Mouse (Mus musculus): ENCODE data around the gene Lipt1. TPM values are rescaled to one million over a fixed set of nuclear protein-coding genes. Genes with fewer than 3 reads are reported as not detected.

Gene Lipt1
- total and polyA plus RNA-seq, 3 experiments: 7.5 to 13.2 (median 7.9) TPM

GRCm38 (mm10) chr1:37922536-37922935, 51.0 kb downstream of the Lipt1 start:
- Histone ChIP-seq H3K4me1 (ENCODE audit: control insufficient read depth in 1 of 2, insufficient read depth in 2 of 2) (peaks cover 4 to 7% of the 10 kb centered on the region in 2 experiments; a peak in 1 of 4 replicates), H3K79me2 (replicated peaks; ENCODE audit: control insufficient read depth, extremely low read depth, insufficient read depth, poor library complexity, severe bottlenecking) (no peaks in the 10 kb centered on the region), H3K27me3 (replicated peaks) (no peaks in the 10 kb centered on the region), H3K4me3 (replicated peaks in 1 of 3; ENCODE audit: low read depth in 2 of 3, low read length in 2 of 3, poor library complexity in 1 of 3) (no peak overlapping the region), H3K9ac (ENCODE audit: insufficient read depth, low read depth) (no peak overlapping the region), H3K9me3 (replicated peaks; ENCODE audit: low read length) (no peaks in the 10 kb centered on the region), H3K27ac (ENCODE audit: insufficient read depth, low read depth) (no peak overlapping the region), H3K4me2 (ENCODE audit: insufficient read depth, low read depth, poor library complexity, severe bottlenecking) (no peak overlapping the region), H3K36me3 (replicated peaks in 1 of 2; ENCODE audit: control insufficient read depth in 1 of 2, insufficient read depth in 1 of 2, low read length in 1 of 2) (no peaks in the 10 kb centered on the region)
- no peak for DNase-seq (ENCODE audit: extremely low read depth)
- TF ChIP-seq CHD2 (IDR thresholded peaks at IDR 0.05; ENCODE audit: low read length) (no peak), MAFK (IDR thresholded peaks at IDR 0.05; ENCODE audit: insufficient replicate concordance, low read length) (no peak), TBP (conservative IDR thresholded peaks at IDR 0.05; ENCODE audit: low read depth, low read length) (no peak), MXI1 (IDR thresholded peaks at IDR 0.05; ENCODE audit: low read depth, low read length) (no peak), JUN (IDR thresholded peaks at IDR 0.05; ENCODE audit: insufficient read depth, low read depth, low read length) (no peak), KAT2A (IDR thresholded peaks at IDR 0.05; ENCODE audit: insufficient replicate concordance, low read length) (no peak), USF2 (conservative IDR thresholded peaks at IDR 0.05; ENCODE audit: low read depth, low read length) (no peak), UBTF (IDR thresholded peaks at IDR 0.05; ENCODE audit: low read depth, low read length) (no peak), ZC3H11A (IDR thresholded peaks at IDR 0.05; ENCODE audit: low read depth, low read length) (no peak)
- in situ Hi-C loops (cut with MboI; ENCODE audit: low pct_ligation_motif_present, low pct_unique_long_range_greater_than_20kb, low sequenced_read_pairs): no loop called here
- dilution Hi-C loops (cut with MboI; ENCODE audit: extremely low pct_ligation_motif_present, extremely low pct_unique_long_range_greater_than_20kb, low sequenced_read_pairs): no loop called here

Other genes with a start within 250 kb of the Lipt1 start
- gene 2010300C02Rik, start 151.7 kb upstream of the Lipt1 start, total RNA-seq (2012; rRNA removed): 0.21 and 0.25 TPM in 2 replicates
- 0.08 TPM in 1 of 2 replicates, not detected in the other for gene 2010300C02Rik, start 151.7 kb upstream of the Lipt1 start, total RNA-seq (2014; rRNA removed)
- gene 2010300C02Rik, start 151.7 kb upstream of the Lipt1 start, polyA plus RNA-seq (2012; ENCODE audit: insufficient read length, low read depth): 0.09 and 0.19 TPM in 2 replicates
- gene Tsga10, start 5.3 kb upstream of the Lipt1 start, total RNA-seq (2012; rRNA removed): 0.29 and 0.47 TPM in 2 replicates
- gene Tsga10, start 5.3 kb upstream of the Lipt1 start, total RNA-seq (2014; rRNA removed): 0.55 and 0.70 TPM in 2 replicates
- 0.57 and 0.75 TPM in 2 replicates for gene Tsga10, start 5.3 kb upstream of the Lipt1 start, polyA plus RNA-seq (2012; ENCODE audit: insufficient read length, low read depth)
- gene Mitd1, start 18.7 kb downstream of the Lipt1 start, total RNA-seq (2012; rRNA removed): 13.3 and 15.9 TPM in 2 replicates
- gene Mitd1, start 18.7 kb downstream of the Lipt1 start, total RNA-seq (2014; rRNA removed): 28.1 and 31.3 TPM in 2 replicates
- 19.9 and 20.1 TPM in 2 replicates for gene Mitd1, start 18.7 kb downstream of the Lipt1 start, polyA plus RNA-seq (2012; ENCODE audit: insufficient read length, low read depth)
- gene Mrpl30, start 18.7 kb downstream of the Lipt1 start, total RNA-seq (2012; rRNA removed): 107 and 134 TPM in 2 replicates
- gene Mrpl30, start 18.7 kb downstream of the Lipt1 start, total RNA-seq (2014; rRNA removed): 242 and 267 TPM in 2 replicates
- gene Mrpl30, start 18.7 kb downstream of the Lipt1 start, polyA plus RNA-seq (2012; ENCODE audit: insufficient read length, low read depth): 118 and 141 TPM in 2 replicates
- gene Lyg2, start 44.8 kb downstream of the Lipt1 start, total RNA-seq (2012; rRNA removed): not detected in 2 replicates
- not detected in 2 replicates for gene Lyg2, start 44.8 kb downstream of the Lipt1 start, total RNA-seq (2014; rRNA removed)
- gene Lyg2, start 44.8 kb downstream of the Lipt1 start, polyA plus RNA-seq (2012; ENCODE audit: insufficient read length, low read depth): not detected in 2 replicates
- gene Lyg1, start 86.0 kb downstream of the Lipt1 start, total RNA-seq (2012; rRNA removed): not detected in 2 replicates
- gene Lyg1, start 86.0 kb downstream of the Lipt1 start, total RNA-seq (2014; rRNA removed): not detected in 2 replicates
- not detected in 2 replicates for gene Lyg1, start 86.0 kb downstream of the Lipt1 start, polyA plus RNA-seq (2012; ENCODE audit: insufficient read length, low read depth)
- 44.1 and 56.7 TPM in 2 replicates for gene Txndc9, start 126.2 kb downstream of the Lipt1 start, total RNA-seq (2012; rRNA removed)
- 82.1 and 90.8 TPM in 2 replicates for gene Txndc9, start 126.2 kb downstream of the Lipt1 start, total RNA-seq (2014; rRNA removed)
- 99.5 and 108 TPM in 2 replicates for gene Txndc9, start 126.2 kb downstream of the Lipt1 start, polyA plus RNA-seq (2012; ENCODE audit: insufficient read length, low read depth)
- gene Eif5b, start 126.3 kb downstream of the Lipt1 start, total RNA-seq (2012; rRNA removed): 20.1 and 22.2 TPM in 2 replicates
- gene Eif5b, start 126.3 kb downstream of the Lipt1 start, total RNA-seq (2014; rRNA removed): 23.5 and 29.8 TPM in 2 replicates
- 99.5 and 101 TPM in 2 replicates for gene Eif5b, start 126.3 kb downstream of the Lipt1 start, polyA plus RNA-seq (2012; ENCODE audit: insufficient read length, low read depth)